Mouse (Mus musculus) macrophage (primary cell): ENCODE measurements at regions not wholly inside any gene's neighbourhood (a gene's known extent, or its start where the extent isn't known, plus 50 kb on each side); places are given as distances from the start of the nearest gene placed in this dataset.
"Not testable (repeated sequence)": the region's sequence is repeated elsewhere in the genome, so short reads cannot be mapped to it uniquely, and the experiment has no call there.

Source experiments
- H3K27ac ChIP-seq: fragments of 350-480 bp; formaldehyde crosslinking; 2 replicates; pipeline ENCODE4 v1.9.0; 2021
- H3K36me3 ChIP-seq: fragments of 350-480 bp; formaldehyde crosslinking; 2 replicates; pipeline ENCODE4 v1.9.0; 2021; ENCODE audit errors: inconsistent target
- H3K4me3 ChIP-seq: fragments of 350-480 bp; formaldehyde crosslinking; 2 replicates; pipeline ENCODE4 v1.9.0; 2021; ENCODE audit errors: inconsistent target
- H3K79me2 ChIP-seq: fragments of 350-480 bp; formaldehyde crosslinking; 2 replicates; pipeline ENCODE4 v1.9.0; 2021; ENCODE audit errors: inconsistent target
- WGBS: methylation state at CpG from one replicate; pipeline ENCODE4 v1.1.7; 2026; ENCODE audit warnings: inconsistent platforms; ENCODE audit not compliant: missing documents; 5-methylcytosine and 5-hydroxymethylcytosine counted together

DNA sequence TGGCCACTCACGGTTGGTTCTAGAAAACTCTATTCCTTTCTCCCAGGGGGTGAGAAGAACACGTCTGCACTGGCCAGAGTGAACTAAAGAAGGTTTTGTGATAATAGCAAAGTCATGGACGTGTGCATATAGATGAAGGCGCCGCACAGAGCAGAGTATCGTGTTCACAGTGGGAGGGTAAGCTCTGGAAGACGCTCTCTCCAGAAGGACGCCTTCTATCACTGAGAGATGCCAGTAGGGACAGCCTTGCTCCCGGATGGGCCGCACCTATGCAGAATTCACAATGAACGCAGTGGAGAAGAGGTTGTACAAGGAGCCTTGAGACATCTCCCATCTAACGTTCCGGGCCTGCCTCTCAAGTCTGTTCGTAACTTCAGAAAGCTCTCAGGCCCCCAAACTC lies 96.5 kb upstream of the Arl4c start:
- no peak overlapping the region for H3K4me3 ChIP-seq
- no peak overlapping the region for H3K27ac ChIP-seq
- WGBS, result 90% methylated on average over 14 of the region's 14 CpGs
- H3K36me3 ChIP-seq, result no peaks in the 10 kb centered on the region
- no peaks in the 10 kb centered on the region for H3K79me2 ChIP-seq

DNA sequence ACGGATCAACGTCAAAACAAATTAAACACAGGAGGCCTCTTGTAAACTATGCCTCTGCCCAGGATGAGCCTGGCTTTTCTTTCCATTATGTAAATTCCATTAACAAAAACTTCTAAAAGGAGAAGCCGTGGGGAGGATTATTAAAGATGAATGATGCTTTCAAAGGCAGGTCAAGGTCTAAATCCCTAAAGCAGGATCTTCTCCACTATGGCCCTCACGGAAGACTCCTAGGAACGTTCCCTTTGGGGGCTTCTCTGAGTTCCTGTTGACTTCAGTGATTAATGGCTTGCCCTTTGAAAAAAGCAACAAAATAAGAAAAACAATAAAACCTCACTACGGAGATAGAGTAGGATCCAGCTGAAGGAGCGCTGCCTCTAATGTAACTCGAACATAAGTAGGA lies 96.9 kb upstream of the Arl4c start:
- no peaks in the 10 kb centered on the region for H3K36me3 ChIP-seq
- WGBS, result 89% methylated on average over 8 of the region's 8 CpGs
- H3K27ac ChIP-seq, result no peak overlapping the region
- no peaks in the 10 kb centered on the region for H3K79me2 ChIP-seq
- H3K4me3 ChIP-seq, result no peak overlapping the region

DNA sequence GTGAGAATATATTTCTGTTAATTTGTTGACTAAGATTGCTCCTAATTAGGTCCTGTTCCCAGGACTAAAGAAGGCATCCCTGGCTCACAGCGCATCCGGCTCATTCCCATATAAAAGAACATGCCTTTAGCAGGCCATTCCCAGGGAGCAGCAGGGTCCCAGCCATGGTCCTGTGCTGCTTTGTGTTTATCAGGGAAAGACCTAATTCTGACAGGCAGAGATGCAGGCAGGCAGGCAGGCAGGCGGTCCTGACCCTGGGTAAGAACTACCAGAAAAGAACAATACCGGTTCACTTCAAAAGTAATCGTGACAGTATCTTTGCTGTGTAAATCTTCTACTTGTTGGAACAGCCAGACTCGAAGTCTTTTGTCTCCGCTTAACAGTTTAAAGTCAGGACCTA lies 97.3 kb upstream of the Arl4c start:
- no peak overlapping the region for H3K27ac ChIP-seq
- H3K4me3 ChIP-seq, result no peak overlapping the region
- H3K36me3 ChIP-seq, result no peaks in the 10 kb centered on the region
- no peaks in the 10 kb centered on the region for H3K79me2 ChIP-seq
- 85% methylated on average over 7 of the region's 7 CpGs for WGBS

DNA sequence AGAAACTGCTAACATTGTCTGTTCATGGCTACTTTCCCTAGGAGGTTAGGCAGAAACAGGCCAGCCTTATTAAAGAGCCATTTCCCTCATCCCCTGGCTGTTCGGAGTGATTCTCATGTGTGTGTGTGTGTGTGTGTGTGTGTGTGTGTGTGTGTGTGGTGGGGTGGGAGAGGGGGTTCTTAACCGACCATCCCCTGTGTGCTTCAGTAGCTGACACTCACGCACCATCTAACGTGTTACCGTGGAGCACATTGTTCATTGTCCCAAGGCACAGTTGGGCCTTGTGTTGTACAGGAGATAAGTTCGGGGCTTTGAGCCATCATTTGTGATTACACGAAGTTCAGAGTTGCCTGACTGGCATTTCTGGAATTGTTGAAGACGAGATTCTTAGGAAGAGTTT lies 97.8 kb upstream of the Arl4c start:
- Histone ChIP-seq H3K79me2 (no peaks in the 10 kb centered on the region), H3K4me3 (no peak overlapping the region), H3K36me3 (no peaks in the 10 kb centered on the region), H3K27ac (no peak overlapping the region)
- 86% methylated on average over 8 of the region's 8 CpGs for WGBS

DNA sequence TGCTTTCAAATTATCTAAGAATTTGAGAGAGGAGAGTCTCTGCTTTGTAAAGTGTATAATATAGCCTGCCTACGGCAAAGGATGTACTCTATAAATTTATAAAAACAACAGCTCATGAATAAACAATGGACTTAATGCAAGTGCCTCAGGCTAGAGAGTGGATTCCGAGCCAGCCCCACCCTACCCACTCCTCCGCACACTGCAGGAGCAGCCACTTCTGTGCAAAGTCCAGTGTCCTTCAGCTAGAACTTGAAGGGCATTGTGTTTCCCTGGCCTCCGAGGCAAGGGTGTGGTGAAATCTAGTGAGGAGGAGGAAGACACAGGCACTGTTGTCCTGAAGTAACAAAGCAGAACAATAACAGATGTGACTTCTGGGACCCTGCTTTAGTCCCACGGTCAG lies 98.4 kb upstream of the Arl4c start:
- no peak overlapping the region for H3K4me3 ChIP-seq
- H3K27ac ChIP-seq, result no peak overlapping the region
- no peaks in the 10 kb centered on the region for H3K36me3 ChIP-seq
- no peaks in the 10 kb centered on the region for H3K79me2 ChIP-seq
- WGBS, result 93% methylated on average over 5 of the region's 5 CpGs

DNA sequence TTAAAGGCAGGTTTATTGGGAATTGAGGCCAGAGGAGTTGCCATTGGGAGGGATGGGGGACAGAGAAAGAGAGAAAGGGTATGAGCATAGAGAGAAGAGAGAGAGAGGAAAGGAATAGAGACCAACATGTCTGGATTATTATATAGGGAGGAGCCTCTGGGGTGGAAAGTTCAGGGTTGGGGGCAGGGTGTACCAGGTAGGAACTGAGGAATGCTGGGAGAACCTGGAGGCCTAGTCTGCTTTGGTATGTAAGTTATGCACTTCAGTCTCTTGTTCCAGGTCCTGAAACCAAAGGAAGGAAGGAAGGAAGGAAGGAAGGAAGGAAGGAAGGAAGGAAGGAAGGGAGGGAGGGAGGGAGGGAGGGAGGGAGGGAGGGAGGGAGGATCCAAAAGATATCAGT lies 99.1 kb upstream of the Arl4c start:
- H3K4me3 ChIP-seq, H3K36me3 ChIP-seq, H3K79me2 ChIP-seq, H3K27ac ChIP-seq: not testable (repeated sequence)

DNA sequence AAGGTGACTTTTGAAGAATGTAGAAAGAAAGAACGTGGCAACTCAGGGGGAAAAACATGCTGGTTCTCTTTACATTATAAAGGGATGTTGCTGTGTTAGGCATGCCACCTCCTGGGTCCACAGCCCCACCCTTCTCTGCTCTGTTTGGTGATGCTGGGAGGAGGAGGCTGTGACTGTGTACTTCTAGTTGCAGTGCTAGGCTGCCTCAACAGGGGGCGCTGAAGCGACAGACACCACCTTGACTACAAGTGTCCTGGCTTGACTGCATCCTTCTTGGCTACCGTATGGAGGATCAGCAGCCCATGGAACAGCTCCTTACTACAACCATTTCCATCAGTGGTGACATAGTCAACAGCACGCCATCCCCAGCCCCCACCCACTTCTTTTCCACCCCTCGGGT lies 104.9 kb upstream of the Arl4c start:
- no peaks in the 10 kb centered on the region for H3K36me3 ChIP-seq
- H3K4me3 ChIP-seq, result no peak overlapping the region
- H3K27ac ChIP-seq, result no peak overlapping the region
- 74% methylated on average over 6 of the region's 6 CpGs for WGBS
- no peaks in the 10 kb centered on the region for H3K79me2 ChIP-seq

DNA sequence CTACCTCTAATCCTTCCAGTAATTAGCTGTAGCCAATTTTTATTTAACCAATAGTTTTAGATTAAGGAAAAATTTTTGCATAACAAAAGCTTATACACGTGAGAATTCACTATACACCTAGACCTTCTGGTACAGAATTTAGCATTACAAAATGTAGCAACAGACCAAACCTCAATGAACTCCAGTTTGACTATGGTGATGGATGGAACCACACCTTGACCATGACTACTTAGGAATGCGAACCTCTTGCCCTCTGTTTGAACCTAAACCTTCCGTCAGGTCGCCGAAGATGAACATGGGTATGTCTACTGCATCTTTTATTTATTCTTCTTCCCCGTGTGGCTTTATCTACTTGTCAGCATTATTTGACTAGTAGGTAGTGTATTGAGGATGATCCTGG lies 105.9 kb upstream of the Arl4c start:
- Histone ChIP-seq H3K36me3 (no peaks in the 10 kb centered on the region), H3K27ac (no peak overlapping the region), H3K79me2 (no peaks in the 10 kb centered on the region), H3K4me3 (no peak overlapping the region)
- 94% methylated on average over 6 of the region's 6 CpGs for WGBS

DNA sequence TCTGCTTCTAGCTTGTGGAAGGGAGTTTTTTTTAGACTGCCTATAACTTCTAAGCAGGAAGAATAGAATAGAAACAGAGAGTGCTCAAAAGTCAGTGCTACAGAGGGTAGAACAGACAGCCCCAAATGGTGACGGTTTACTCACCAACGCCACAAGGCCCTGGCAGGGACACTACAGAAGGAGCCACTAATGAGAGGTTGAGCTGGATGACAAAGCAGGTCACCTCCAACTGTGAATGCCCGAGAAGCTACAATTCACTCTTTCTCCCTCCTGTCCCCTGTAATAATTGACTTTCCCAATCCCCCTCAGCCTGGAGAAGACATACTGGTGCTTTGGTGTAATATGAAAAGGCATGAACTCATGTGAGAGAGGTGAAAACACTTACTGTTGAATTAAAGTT lies 106.5 kb upstream of the Arl4c start:
- Histone ChIP-seq H3K4me3 (no peak overlapping the region), H3K27ac (no peak overlapping the region), H3K36me3 (no peaks in the 10 kb centered on the region), H3K79me2 (no peaks in the 10 kb centered on the region)
- WGBS, result 96% methylated on average over 3 of the region's 3 CpGs

DNA sequence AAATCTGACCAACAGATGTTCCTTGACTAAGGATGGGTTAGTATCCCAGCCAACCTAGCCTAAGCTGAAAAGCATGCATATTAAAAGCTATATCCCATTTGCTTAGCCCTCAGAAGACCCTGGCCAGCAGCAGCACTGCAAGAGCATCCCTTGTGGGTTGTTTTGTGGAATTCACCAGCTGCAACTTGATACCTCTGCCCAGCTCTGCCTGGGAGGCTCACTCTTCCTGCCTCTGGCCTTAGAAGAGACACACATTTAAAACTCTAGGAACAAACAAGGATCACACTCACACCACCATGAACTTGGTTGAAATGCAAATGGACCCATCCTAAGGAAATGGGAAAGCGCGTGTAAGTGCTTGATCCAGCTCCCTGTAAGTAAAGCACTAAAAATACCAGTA lies 107.7 kb upstream of the Arl4c start:
- Histone ChIP-seq H3K36me3 (no peaks in the 10 kb centered on the region), H3K27ac (no peak overlapping the region), H3K4me3 (no peak overlapping the region), H3K79me2 (no peaks in the 10 kb centered on the region)
- 100% methylated on average over 2 of the region's 2 CpGs for WGBS

DNA sequence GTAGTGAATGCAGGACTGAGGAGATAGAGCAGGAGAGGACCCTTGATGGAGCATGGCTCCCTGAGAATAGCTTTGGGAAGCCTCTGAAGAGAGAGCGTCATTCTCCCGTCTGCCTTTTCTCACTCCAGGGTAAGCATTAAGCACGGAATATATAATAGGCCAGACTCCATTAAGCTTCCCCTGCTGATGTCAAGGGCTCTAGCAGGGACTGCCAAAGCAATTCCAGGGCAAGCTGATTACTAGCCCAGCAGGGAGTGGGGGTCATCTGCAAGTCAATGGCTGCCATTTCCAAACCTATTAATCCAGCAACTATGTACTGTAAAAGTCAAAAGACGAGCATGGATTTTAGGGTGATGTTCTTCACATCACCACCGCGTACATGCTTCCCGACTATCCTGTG lies 111.2 kb upstream of the Arl4c start:
- no peak overlapping the region for H3K4me3 ChIP-seq
- no peaks in the 10 kb centered on the region for H3K79me2 ChIP-seq
- no peaks in the 10 kb centered on the region for H3K36me3 ChIP-seq
- 92% methylated on average over 7 of the region's 7 CpGs for WGBS
- H3K27ac ChIP-seq, result no peak overlapping the region

DNA sequence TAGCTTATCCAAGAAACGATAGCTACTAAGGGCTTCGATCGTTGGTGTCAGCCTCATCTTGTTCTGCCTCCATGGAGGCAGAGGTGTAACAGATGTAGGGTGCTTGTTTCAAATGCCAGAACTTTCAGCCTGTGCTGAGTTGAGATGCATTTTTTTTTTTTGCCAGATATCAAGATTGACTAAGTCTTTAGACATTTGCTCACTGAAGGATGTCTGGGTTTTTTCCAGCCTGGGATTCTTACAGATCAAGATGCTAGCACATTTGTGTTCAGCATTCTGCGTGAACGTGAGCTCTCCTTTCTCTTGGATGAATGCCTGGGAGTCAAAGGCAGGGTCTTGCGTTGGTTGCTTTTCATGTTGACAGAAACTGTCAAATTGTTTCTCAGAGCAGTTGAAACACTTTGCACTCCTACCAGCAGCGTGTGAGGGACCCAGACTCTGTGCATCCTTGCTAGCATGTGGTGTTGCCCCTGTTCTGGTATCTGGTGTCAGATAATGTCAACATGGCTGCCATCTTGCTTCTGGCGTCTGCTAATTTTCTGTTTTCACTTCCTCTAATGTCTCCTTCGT lies 114.4 kb upstream of the Arl4c start:
- 80% methylated on average over 9 of the region's 9 CpGs for WGBS
- H3K4me3 ChIP-seq, result no peak overlapping the region
- H3K27ac ChIP-seq, result no peak overlapping the region
- no peaks in the 10 kb centered on the region for H3K36me3 ChIP-seq
- no peaks in the 10 kb centered on the region for H3K79me2 ChIP-seq

DNA sequence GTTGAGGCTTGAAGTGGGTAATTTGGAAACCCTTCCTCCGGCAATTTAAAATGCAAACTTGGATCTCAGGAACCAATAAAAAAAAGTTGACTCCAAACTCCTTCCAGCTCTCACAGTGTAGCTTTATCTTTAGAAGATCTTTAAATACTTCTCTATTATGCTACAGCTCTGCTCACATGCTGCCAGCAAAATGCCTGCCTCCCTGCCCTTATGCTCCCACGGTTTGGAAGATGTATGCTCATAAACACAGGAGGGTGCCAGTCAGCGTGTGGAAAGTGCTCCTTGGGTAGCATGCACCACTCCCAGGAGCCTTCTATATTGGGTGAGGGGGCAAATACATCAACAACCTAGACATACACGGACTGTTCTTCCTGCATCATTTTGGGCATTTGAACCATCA lies 123.2 kb upstream of the Arl4c start:
- Histone ChIP-seq H3K4me3 (no peak overlapping the region), H3K36me3 (no peaks in the 10 kb centered on the region), H3K27ac (no peak overlapping the region), H3K79me2 (no peaks in the 10 kb centered on the region)
- WGBS, result 85% methylated on average over 4 of the region's 4 CpGs

DNA sequence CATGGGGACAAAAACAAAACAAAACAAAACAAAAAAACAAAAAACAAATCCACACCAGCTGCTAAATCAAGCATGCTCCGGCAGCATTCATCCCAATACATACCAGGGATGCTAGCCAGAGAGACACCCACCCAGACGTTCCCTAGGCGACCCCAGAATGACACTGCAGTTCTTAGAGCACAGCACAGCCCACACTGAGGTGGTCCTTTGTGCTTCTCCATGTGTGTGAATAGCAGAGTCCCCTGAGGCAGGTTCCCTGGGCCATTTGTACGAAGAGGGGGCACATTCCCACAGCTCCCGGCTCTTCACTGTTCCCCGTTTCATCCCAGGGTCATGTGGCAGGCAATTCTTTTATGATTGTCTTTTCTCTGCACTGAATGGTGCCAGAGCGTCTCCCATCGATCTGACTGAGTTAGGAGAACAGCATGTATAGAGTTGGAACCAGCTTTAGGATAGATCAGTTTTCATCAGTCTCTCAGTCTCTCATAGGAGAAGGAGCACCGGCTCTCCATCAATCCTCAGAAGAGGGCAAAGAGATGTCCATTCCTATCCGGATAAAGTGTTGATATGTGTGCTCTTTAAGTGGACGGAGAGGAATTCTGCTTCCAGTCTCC lies 136.7 kb upstream of the Arl4c start:
- H3K79me2 ChIP-seq, result no peaks in the 10 kb centered on the region
- no peak overlapping the region for H3K4me3 ChIP-seq
- H3K36me3 ChIP-seq, result no peaks in the 10 kb centered on the region
- WGBS, result 78% methylated on average over 11 of the region's 11 CpGs
- no peak overlapping the region for H3K27ac ChIP-seq

DNA sequence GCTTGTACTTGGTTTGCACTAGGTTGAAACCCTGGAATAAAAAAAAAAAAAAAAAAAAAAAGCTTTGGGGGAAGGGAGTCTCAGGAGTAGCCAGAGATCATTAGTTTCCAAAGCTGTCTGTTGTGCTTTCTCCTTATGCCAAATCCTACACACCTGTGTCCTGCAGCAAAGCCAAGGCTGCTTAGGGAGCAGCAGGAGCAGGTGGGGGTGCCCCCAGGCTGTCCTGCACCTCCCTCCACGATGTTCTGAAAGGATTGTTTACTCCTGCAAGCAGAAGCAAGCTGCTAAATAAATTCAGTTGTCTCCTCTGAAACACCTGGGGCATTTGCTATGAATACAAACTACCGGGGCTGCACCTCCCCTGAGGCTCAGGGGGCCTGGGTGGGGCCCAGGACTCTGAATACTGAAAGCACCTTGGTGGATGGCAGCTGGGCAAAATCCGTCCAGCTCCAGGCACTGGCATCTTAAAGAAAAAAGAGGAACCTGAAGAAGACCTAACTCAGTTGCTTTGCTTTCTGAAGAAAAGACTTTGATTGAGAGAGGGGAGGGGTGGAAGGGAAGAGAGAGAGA lies 137.5 kb upstream of the Arl4c start:
- H3K27ac ChIP-seq, result no peak overlapping the region
- H3K79me2 ChIP-seq, result no peaks in the 10 kb centered on the region
- no peak overlapping the region for H3K4me3 ChIP-seq
- WGBS, result 12% methylated on average over 3 of the region's 3 CpGs
- H3K36me3 ChIP-seq, result no peaks in the 10 kb centered on the region
